Comparison of ENCODE assay signal across 1 mouse cellular context in the genomic region with DNA sequence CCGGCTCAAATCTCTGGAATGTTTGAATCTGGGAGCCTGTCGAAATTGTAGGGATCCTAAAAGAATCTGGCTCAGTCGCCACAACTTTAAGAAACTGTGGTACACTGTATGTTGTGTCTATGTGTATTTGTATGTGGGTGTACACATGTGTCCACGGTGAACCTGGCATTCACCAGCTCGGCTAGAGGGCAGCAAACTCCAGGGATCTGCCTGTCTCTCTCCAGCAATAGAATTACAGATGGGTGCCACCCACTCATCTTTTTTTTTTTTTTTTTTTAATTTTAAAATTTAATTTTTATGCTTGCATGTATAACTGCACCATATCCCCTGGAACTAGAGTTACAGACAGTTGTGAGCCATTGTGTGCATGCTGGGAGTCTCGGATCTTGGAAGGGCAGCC.
A peak's percentile ranks its signal among the peaks of the same experiment; 100 is the strongest.
TF ChIP-seq lines count a peak whose summit lies in the region.

No protein-coding gene starts in this region.

TF ChIP-seq in MEL, 35 proteins besides CTCF, POLR2A, EP300 and RAD21:
- TF ChIP-seq ZNF384 (IDR thresholded peaks at IDR 0.05; ENCODE audit: low read depth, low read length) (peak; percentile 71), MAZ (IDR thresholded peaks at IDR 0.05; ENCODE audit: low read depth, low read length) (no peak)
